Mouse (Mus musculus) brain, embryonic 18.5 days (tissue): ENCODE data around the gene Trappc2.
A peak's percentile ranks its signal among the peaks of the same experiment; 100 is the strongest.

Source experiments
- DNase-seq: peaks from one replicate; pipeline ENCODE4 v3.0.0-alpha.2; 2012; ENCODE audit warnings: low read depth, low spot score

Trappc2 gene

DNA sequence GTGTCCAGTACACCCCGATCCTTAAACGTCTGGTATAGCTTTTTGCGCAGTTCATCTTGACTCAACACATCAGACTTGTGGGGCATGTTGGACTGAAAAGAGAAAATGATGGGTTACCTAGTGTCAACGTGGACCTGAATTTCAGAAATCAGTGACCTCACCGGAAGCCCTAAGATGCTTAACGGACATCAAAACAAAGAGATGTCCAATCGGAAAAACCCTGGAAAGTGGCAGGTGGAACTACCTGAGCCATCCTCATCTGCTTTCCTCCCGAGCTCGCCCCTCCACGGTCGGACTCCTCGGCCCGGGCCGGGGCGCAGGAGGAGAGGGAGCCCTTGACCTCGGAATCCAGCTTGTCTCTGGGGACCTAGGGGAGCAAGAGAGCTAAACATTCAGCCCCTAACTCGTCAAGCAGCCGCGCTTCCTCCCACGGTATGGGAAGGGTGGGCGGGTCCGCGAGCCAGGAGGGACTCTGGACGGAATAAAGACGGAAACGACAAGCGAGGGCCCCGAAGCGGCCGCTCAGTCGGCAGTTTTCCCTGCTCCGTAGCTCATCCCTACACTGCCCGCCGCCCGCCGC lies at the start of gene Trappc2:
Gene Trappc2, plus strand, starts transcription at position 539 of the 580 bp plus-strand sequence.
- no peak for DNase-seq

DNA sequence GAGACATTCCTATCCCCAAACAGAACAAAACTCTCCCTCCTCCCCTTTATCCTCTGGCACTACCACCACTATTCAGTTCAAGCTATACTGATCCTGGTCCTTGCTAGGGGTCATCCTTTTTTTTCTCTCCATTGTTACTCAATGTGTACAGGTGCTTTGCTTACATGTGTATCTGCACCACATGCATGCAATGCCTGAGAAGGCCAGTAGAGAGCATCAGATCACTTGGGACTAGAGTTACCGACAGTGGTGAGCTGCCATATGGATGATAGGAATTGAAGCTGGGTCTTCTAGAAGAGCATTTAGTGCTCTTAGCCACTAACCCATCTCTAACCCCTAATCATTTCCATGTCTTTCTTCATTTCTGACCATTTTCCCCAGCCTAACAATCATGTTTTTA lies 46.6 kb upstream of the Trappc2 start:
- no peak for DNase-seq

DNA sequence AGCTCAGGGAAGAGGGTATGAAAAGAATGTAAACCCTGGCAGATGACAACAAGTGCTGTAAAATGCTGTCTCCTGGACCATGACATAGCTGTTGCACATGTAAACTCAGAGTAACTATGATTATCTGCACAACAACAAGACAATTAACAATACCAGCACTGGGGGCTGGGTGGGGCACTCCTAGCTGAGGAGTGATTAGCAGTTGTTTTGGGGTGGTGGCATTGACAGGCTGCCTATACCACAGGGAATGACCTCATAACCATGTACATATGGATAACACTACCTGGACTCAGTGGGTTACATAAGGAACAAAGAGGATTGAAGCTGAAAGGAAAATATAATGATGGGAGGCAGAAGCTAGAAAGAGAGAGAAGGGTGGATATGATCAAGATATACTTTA lies 32.5 kb upstream of the Trappc2 start:
- DNase-seq: no peak

DNA sequence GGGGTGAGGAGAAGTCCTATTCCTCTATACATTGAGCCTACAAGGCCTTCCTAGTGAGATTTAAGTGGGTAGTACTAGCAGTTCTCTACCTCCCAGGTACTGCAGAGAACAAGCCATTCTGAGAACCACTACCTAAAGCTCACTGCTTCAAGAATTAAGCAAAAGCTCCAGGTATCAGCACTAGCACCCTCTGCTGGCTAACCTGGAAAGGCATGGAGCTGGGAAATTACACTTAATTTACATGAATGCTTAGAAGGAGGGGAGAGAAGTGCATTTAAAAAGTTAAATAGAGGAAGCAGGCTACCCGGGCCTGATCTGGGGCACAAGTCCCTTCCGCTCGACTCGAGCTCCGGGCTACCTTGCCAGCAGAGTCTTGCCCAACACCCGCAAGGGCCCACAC lies 24.2 kb upstream of the Trappc2 start:
- DNase-seq: no peak

DNA sequence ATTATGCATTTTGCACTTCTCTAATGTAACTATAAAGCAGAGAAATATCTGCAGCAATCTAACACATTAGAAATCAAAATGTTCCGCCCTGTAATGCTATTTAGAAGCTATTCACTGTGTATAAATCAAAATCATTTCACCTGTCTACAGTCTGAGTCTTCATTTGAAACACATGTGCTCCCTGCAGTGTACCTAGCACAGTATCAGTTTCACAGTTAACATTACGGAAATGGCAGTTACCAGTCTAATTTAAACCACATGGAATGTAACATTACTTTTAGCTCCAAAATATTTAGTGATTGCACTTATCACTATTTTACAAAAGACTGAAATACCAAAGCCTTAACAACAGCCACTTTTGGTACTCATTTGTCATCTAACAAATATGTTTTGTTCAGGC lies 5.6 kb upstream of the Trappc2 start:
- DNase-seq: no peak

DNA sequence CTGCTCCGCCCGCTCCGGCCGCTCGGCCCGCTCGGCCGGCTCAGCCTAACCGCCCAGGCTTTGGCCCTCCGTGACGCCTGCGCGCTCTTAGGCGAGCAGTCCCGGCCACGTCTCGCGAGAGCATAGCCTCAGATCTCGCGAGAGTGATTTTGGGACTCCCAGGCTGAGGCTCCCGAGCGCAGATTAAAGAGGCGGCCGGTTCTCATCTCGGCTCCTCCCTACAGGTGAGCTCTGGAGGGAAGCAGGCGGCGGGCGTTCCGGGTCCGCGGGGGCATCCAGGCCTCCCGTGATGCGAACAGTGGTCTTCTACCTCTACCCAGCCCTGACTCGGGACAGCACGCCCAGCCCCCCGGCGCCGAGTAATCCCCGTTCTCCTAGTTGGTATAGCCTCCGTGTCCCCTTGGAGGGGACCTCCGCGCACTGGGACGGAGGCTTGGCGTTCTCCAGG lies 266 bp downstream of the Trappc2 start, which contains the start of gene Ofd1:
Gene Ofd1, minus strand, starts transcription at position 89 of the 448 bp plus-strand sequence.
- DNase-seq: peak; percentile 76

DNA sequence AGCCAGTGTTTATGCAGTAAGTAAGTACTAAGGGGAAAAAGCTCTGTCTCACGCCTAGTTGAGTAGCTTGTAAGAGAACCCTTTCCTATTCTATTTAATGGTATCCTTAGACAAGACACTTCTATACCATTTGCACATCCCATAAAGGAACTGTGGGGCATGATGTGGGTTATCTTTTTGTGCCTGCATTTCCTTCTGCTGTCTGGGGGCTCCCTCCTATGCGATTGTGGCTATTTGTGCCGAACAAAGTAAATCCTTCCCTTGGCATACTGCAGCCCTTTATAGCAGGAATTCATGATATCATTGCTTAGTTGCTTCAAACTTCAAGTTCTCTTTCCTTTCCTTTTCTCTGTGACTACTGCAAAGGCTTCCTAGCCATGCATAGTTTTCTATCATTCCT lies 4.2 kb downstream of the Trappc2 start:
- no peak for DNase-seq

DNA sequence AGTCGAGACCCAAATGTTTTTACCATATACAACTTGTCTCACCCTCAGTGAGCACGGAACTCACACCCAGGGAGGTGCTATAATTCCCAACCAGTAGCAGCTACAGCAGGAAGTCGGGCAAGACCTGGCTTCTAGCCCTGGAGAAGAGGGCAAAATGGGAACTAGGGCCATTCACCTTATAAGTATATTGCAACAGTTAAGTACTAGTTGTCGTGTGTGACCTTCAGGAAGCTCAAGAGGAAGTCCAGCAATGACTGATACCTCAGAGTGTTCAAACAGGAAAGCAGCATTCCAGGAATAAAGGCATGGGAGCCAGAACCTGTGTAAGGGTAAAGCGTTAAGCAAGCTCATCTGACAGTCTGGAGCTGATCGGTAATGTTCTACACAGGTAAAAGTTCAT lies 13.2 kb downstream of the Trappc2 start:
- no peak for DNase-seq

DNA sequence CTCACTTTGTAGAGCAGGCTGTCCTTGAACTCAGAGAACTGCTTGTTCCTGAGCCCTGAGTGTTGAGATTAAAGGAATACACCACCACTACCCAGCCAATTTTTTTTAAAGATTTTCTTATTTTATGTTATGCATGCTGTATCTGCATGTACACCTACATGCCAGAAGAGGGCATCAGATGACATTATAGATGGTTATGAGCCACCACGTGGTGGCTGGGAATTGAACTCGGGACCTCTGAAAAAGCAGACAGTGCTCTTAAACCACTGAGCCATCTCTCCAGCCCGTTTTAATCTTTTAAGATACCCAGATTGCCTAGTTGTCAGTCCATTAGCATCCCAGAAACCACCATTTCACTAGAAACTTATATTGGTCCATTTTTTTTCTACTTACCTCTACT lies 14.0 kb downstream of the Trappc2 start:
- DNase-seq: no peak

DNA sequence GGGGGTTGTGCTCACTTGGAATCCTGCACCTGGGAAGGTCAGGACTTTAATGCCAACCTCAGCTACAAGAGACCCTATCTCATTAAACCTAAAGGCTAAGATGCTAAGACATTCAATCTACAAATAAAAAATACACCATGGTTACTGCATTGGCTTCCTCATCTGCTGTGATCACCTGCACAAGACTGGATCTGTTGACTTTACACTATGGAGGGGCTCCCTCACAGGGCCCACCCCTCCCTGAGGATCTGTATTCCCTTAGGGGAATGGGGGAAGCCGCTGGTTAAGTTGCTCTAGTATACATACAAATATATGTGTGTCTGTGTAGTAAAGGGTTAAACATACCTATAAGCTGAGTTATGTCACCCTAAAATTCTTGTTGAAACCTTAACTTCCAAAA lies 15.2 kb downstream of the Trappc2 start:
- DNase-seq: no peak

DNA sequence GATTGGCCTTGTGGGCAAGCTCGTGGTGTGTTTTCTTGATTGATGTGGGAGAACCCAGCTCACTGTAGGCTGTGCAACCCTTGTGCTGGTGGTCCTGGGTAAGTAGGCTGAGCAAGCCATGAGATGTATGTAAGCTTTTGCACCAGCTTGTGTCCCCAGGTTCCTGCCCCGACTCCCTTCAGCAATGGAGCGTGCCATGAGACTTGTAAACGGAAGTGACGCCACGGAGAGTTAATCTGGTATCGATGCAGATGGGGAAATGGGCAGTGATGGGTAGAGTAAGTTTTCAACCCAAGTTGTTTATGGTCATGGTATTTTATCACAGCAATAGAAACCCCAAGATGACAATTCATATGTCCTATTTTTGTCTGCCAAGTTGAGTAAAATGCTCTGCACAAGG lies 27.9 kb downstream of the Trappc2 start:
- no peak for DNase-seq

DNA sequence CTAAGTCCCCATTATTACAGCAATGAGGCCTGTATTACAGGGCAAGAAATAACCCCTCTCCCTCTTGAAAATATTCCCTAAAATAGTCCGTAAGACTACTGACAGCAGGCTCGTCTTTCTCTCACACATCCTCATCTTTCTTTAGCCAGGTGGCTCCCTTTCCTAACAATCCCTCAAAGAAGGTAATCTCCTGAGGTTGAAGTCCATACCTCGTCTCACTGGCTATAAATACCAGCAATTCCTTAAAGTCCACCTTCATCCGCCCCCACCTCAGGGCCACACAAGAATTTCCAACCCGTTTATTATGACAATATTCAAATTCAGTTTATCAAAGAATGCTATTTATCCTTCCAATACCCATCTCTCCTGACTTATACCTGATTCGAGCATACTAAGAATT lies 32.2 kb downstream of the Trappc2 start:
- DNase-seq: no peak

DNA sequence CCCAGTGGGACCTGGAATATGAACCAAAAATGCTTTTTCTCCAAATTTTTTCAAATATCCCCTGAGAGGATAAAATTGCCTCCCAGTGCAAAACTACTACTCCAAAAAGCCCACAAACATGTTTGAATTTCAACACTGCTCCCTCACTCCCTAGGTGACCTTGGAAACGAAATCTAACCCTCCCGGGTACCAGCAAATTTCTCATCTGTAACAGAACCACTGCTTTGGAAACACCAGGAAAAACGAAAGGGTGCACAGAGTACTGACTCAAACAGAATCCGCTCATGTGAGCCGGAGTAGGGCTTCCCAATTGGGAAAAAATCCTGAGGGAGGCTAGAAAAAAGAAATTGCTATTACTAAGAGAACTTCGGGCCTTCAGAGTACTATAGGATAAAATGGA lies 37.0 kb downstream of the Trappc2 start:
- DNase-seq: no peak

DNA sequence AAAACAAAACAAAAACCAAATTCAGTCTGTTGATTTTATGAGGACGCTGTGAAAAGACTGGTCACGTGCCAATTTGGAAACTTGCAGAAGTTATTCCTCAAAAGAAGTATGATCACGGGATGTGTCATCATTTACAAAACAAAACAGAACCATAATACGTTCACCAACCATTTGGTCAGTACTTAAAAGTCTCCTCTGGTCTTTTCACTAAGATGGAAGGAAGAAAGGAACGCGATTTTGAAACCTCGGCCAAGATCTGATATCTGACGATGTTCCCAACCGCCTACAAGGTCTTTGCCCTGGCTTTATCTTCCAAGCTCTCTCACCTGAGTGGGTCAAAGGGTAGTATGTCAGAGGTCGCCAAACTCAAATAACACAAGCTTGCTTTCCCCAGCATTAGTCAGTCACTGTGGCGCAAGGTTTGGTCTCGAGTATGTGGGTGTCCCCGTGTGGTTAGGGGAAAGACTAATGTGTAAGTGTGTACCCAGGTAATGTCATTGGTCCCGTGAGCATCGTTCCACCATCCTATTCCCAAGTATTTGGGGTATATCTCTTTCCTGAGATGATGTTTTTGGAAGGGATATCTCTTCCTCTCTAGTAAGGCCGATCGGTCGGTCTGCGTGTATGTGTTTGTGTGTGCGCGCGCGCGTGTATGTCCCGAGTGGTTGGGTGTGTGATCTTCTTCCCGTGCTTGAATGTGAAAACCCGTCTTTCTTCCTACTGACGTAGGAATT lies 38.4 kb downstream of the Trappc2 start:
- peak; percentile 3 for DNase-seq

DNA sequence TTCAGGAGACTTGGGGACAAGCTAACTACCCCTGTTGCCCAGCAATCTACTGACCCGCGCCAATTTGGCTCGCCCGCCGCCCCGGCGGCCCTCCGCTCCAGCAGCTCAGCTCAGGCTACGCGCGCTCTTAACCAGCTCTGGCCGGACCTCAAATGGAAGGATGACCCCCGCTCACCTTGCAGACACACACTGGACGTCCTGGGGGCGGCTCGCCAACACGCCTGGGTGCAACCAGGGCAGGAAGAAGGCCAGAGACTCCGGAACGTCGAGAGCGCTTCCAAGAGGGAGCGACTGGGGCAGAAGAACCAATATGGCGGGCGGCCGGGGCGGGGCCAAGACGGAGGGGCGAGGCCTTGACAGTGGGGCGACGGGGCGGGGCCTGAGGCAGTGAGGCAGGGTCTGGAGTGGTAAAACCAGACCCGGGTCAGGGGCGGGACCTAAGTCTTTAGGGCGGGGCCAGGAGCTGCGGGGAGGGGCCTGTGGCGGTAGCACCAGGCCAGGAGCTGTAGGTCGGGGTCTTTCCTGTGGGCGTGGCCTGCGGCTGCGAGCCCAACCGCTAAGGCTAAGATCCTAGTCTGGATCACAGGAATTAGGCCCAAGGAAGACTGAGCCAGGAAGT lies 39.1 kb downstream of the Trappc2 start, which contains the start of gene Rab9:
Gene Rab9, minus strand, starts transcription at position 503 of the 619 bp plus-strand sequence.
- DNase-seq: peak; percentile 82

DNA sequence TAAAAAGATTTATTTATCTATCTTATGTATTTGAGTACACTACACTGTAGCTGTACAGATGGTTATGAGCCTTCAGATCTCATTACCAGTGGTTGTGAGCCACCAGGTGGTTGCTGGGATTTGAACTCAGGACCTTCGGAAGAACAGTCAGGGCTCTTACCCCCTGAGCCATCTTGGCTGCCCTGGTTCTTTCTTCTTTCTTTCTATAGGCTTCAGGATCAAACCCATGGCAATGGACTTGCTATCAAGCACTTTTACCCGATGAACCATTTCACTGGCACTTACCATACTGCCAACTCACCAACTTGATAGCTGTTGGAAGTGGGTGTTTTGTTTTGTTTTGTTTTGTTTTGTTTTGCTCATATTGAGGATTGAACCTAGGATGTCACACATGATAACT lies 54.7 kb downstream of the Trappc2 start:
- no peak for DNase-seq

DNA sequence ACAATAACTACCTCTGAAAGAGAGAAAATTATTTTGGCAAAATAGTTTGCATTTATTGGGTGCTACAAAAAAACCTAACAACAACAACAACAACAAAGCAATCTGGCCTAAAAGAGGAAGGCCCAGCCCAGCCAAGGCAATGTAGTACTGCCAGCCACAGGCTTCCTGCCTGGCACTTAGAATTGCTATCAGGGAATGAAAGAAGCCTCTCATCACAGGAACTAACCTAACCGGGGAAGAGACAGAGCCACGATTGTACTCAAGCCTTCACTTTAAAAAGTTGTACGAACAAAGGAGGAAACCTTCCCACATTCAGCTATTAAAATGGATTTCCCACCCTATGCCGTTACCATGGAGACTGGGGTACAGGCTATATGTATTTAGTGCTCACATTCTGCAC lies 57.4 kb downstream of the Trappc2 start:
- DNase-seq: no peak

DNA sequence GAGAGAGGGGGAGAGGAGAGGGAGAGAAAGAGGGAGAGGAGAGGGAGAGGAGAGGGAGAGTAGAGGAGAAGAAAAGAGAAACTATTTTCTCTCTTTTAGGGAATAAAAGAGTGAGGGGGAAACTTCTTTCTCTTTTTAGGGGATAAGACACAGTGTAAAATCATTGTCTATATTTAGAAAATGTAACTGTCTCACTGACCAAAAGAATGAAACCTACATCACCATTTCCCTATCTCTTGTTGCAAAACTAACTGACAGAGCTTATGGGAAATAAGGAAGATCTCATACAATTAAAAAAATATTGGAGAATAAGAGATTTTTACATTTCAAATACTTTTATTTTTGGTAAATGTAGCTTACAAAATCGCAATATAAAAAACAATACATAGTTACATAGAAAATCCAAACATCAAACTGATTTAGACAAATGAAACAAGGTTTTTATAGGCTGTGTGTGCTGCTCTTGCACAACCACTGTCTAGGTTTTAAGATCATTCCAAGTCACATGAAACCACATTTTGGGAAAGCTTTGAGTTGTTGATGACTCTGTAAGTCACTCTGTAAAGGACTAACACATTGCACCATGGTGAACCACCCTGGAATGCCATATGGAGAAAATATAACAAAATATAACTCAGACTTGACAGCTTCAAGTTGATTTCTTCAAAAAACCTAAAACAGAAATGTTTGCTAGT lies 59.3 kb downstream of the Trappc2 start:
- no peak for DNase-seq
